Mouse (Mus musculus) cortical plate, adult 2 months (tissue): ENCODE results near the gene Naaladl2.

Source experiments
- CTCF ChIP-seq: fragments of 200-500 bp; IDR thresholded peaks from 2 replicates; pipeline ENCODE4 v1.5.1; 2011; ENCODE audit warnings: mild to moderate bottlenecking, control low read depth, low read length; ENCODE audit not compliant: insufficient read depth; ENCODE audit errors: extremely low read depth
- POLR2A ChIP-seq: fragments of 200-500 bp; IDR thresholded peaks from 2 replicates; pipeline ENCODE4 v1.6.1; 2011; ENCODE audit warnings: mild to moderate bottlenecking, low read length, control low read depth; ENCODE audit not compliant: insufficient read depth; ENCODE audit errors: extremely low read depth

DNA sequence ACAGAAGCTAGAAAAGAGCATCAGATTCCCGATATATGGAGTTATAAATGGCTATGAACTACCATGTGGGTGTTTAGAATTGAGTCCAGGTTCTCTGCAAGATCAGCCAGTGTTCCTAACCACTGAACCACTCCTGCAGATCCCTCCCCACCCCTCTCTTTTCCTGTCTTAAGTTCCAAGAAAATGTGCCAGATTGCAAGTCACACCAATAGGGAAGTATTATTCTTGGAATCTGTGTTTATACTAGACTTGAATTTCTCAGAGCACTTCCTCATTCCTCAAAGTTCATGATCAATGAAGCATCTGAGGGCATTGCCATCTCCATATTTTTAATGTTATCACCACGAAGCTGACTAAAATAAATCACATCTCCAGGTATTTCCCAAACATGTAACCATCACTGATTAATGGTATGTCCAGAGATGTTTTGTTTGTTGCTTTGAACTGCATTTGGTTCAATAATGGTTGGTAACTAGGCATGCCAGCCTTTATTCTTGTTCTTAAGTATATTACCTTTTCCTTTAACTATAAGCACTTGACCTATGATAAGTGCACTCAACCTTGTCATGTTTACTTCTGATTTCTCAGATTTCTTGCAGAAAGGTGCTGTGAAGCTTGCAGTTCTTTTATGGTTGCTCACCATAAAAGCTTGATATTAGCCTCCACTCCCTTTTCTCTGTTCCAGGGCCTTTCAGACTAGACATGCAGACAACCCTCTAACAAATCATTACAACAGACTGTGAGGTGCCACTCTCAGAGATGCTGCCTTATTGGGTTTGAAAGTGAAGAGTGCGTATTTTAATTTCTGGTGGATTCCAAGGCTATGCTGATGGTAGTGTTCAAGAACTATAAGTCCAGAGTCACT, 475.8 kb downstream of the Naaladl2 start:
- TF ChIP-seq CTCF = no peak
- TF ChIP-seq POLR2A = no peak
